8 mouse cellular contexts compared by ENCODE assay signal in genomic region chr1:22805025-22805725, GRCm38 (mm10). TPM values are rescaled to one million over a fixed set of nuclear protein-coding genes. Genes with fewer than 3 reads are reported as not detected.
DNase-seq lines count a peak whose midpoint lies in the region; ATAC-seq and TF ChIP-seq lines count a peak whose summit lies in the region.

No protein-coding gene starts in this region.

- peak overlapping the region; percentile 92 for H3K9ac ChIP-seq in forebrain, embryonic 13.5 days
- peak overlapping the region; percentile 89 for H3K9ac ChIP-seq in midbrain, embryonic 12.5 days (replicated peaks)

- H3K4me2 ChIP-seq in forebrain, embryonic 13.5 days, result peak overlapping the region; percentile 85
- peak overlapping the region; percentile 82 for H3K4me2 ChIP-seq in midbrain, embryonic 12.5 days (replicated peaks)

- no peaks in the 10 kb centered on the region; the same call in 1 of the 2 replicates for H3K4me1 ChIP-seq in cerebellum, adult 2 months (ENCODE audit: control insufficient read depth, insufficient read depth, low read length)
- H3K4me1 ChIP-seq in forebrain, embryonic 13.5 days, result peaks cover 19% of the 10 kb centered on the region
- H3K4me1 ChIP-seq in midbrain, embryonic 12.5 days, result peaks cover 11% of the 10 kb centered on the region; the same call in 1 of the 2 replicates

- peak; percentile 57 for ATAC-seq in forebrain, embryonic 13.5 days
- peak; percentile 59 for ATAC-seq in midbrain, embryonic 12.5 days (ENCODE audit: low FRiP score, low read depth)
- ATAC-seq in inflammation-experienced regulatory T-cells, adult 6 months, result no peak

- TF ChIP-seq CTCF in cerebellum, adult 2 months (IDR thresholded peaks at IDR 0.05; ENCODE audit: borderline replicate concordance, insufficient read depth, low read depth, low read length), result no peak

- peak overlapping the region; percentile 83 for H3K27ac ChIP-seq in cerebellum, adult 2 months (ENCODE audit: insufficient read depth, low read length)
- peak overlapping the region; percentile 67 for H3K27ac ChIP-seq in forebrain, embryonic 13.5 days
- H3K27ac ChIP-seq in midbrain, embryonic 12.5 days (replicated peaks), result peak overlapping the region; percentile 80

- no peaks in the 10 kb centered on the region for H3K27me3 ChIP-seq in cerebellum, adult 2 months (ENCODE audit: control insufficient read depth, insufficient read depth, low read length)
- H3K27me3 ChIP-seq in forebrain, embryonic 13.5 days, result no peaks in the 10 kb centered on the region; the same call in 1 of the 2 replicates
- peaks cover 6% of the 10 kb centered on the region; the same call in 1 of the 2 replicates for H3K27me3 ChIP-seq in midbrain, embryonic 12.5 days

- WGBS in cerebellum, adult 2 months, result 3% methylated on average over 15 of the region's 15 CpGs
- WGBS in forebrain, embryonic 13.5 days, result 4% methylated on average over 15 of the region's 15 CpGs
- 5% methylated on average over 14 of the region's 15 CpGs for WGBS in midbrain, embryonic 12.5 days

- DNase-seq in left cerebral cortex, adult 18-20 months (ENCODE audit: low spot score in 2 of 2), result peak; percentile 29 to 36
- DNase-seq in left cerebral cortex, adult 11 months (ENCODE audit: low spot score), result no peak
- peak in 1 of 2 experiments; percentile 66 for DNase-seq in cerebellum, adult 2 months
- DNase-seq in kidney, postnatal 10 days, result peak; percentile 5
- DNase-seq in gastrocnemius, adult 18-20 months (ENCODE audit: low spot score), result no peak

- H3K9me3 ChIP-seq in forebrain, embryonic 13.5 days (replicated peaks), result no peaks in the 10 kb centered on the region
- no peaks in the 10 kb centered on the region for H3K9me3 ChIP-seq in midbrain, embryonic 12.5 days

- H3K4me3 ChIP-seq in cerebellum, adult 2 months (replicated peaks; ENCODE audit: insufficient read depth, low read depth, low read length), result peak overlapping the region; percentile 92
- H3K4me3 ChIP-seq in forebrain, embryonic 13.5 days, result peak overlapping the region; percentile 75
- H3K4me3 ChIP-seq in midbrain, embryonic 12.5 days, result peak overlapping the region; percentile 79

- no peaks in the 10 kb centered on the region for H3K36me3 ChIP-seq in forebrain, embryonic 13.5 days (ENCODE audit: poor library complexity, severe bottlenecking)
- H3K36me3 ChIP-seq in midbrain, embryonic 12.5 days, result no peaks in the 10 kb centered on the region

- no peak for TF ChIP-seq POLR2A in cerebellum, adult 2 months (IDR thresholded peaks at IDR 0.05; ENCODE audit: borderline replicate concordance, insufficient read depth, low read length)

RNA-seq across cellular contexts. Expression of gene Rims1, which starts 0.6 kb away (rescaled TPM):
- 100 to 1,000 TPM; 337 to 342 TPM for total RNA-seq in left cerebral cortex, adult 18-20 months (2021)
- 102 and 113 TPM in 2 replicates for polyA plus RNA-seq in cerebellum, adult 2 months (2012; rRNA removed)
- 4.4 and 5.2 TPM in 2 replicates for polyA plus RNA-seq in forebrain, embryonic 13.5 days (2015; fragmentation: Nextera tagmentation; extraction: Ambion mirVana)
- 7.3 and 7.7 TPM in 2 replicates for polyA plus RNA-seq in midbrain, embryonic 12.5 days (2016; fragmentation: Nextera tagmentation; extraction: Ambion mirVana)
- polyA plus RNA-seq in inflammation-experienced regulatory T-cells, adult 6 months (2017; shearing (Covaris generic)), result not detected
- total RNA-seq in gastrocnemius, adult 18-20 months (2021), result under 1 TPM; 0.28 to 0.34 TPM

Comparison
In these comparisons a context has a peak if more than half of its experiments do, and no peak if none do; other contexts are left out.
1. DNase-seq: peak in left cerebral cortex, adult 18-20 months (2 of 2) and kidney, postnatal 10 days (single experiment); none in left cerebral cortex, adult 11 months (single experiment) and gastrocnemius, adult 18-20 months (single experiment).
2. RNA of gene Rims1, which starts 0.6 kb away (polyA plus RNA-seq): 102 to 113 TPM in cerebellum, adult 2 months; 7.3 to 7.7 TPM in midbrain, embryonic 12.5 days, 4.4 to 5.2 TPM in forebrain, embryonic 13.5 days and not detected in inflammation-experienced regulatory T-cells, adult 6 months; every median in the first group is over 10 times any median in the second.
3. Peak in every context shown above with its lines, with median percentiles within 50 percentile points of each other: H3K27ac ChIP-seq and H3K4me3 ChIP-seq.